Mouse (Mus musculus) lung, embryonic 15.5 days (tissue): ENCODE data around the gene Car3. TPM values are rescaled to one million over a fixed set of nuclear protein-coding genes. Genes with fewer than 3 reads are reported as not detected.

Source experiments
- ATAC-seq: fragments of 200-750 bp; cut with Nextera tagmentation; 2 replicates; pipeline ENCODE4 v1.8.0; 2017; ENCODE audit warnings: moderate number of reproducible peaks, borderline replicate concordance; ENCODE audit not compliant: low FRiP score, low TSS enrichment; ENCODE audit errors: extremely low read depth
- H3K27ac ChIP-seq: fragments of 300-500 bp; sonication (generic); 2 replicates; pipeline ENCODE4 v1.5.1; 2015; ENCODE audit warnings: moderate library complexity, mild to moderate bottlenecking, inconsistent platforms
- H3K27me3 ChIP-seq: fragments of 300-500 bp; sonication (generic); 2 replicates; pipeline ENCODE4 v1.6.1; 2015; ENCODE audit warnings: inconsistent platforms
- H3K36me3 ChIP-seq: fragments of 300-500 bp; sonication (generic); 2 replicates; pipeline ENCODE4 v1.6.1; 2015; ENCODE audit warnings: inconsistent platforms
- H3K4me1 ChIP-seq: fragments of 300-500 bp; sonication (generic); 2 replicates; pipeline ENCODE4 v1.6.1; 2015; ENCODE audit warnings: inconsistent platforms
- H3K4me2 ChIP-seq: fragments of 300-500 bp; sonication (generic); 2 replicates; pipeline ENCODE4 v1.6.1; 2015; ENCODE audit warnings: inconsistent platforms, mild to moderate bottlenecking, moderate library complexity
- H3K4me3 ChIP-seq: fragments of 300-500 bp; sonication (generic); 2 replicates; pipeline ENCODE4 v1.5.1; 2015; ENCODE audit warnings: mild to moderate bottlenecking, inconsistent platforms
- H3K9ac ChIP-seq: fragments of 300-500 bp; sonication (generic); 2 replicates; pipeline ENCODE4 v1.6.1; 2015; ENCODE audit warnings: inconsistent platforms
- H3K9me3 ChIP-seq: fragments of 300-500 bp; sonication (generic); 2 replicates; pipeline ENCODE4 v1.6.1; 2016; ENCODE audit warnings: inconsistent platforms
- WGBS: fragments of 180-500 bp; shearing (Covaris S2); methylation state at CpG from one replicate; pipeline ENCODE4 v1.1.7; 2015; 5-methylcytosine and 5-hydroxymethylcytosine counted together
- polyA plus RNA-seq: library from polyadenylated mRNA; unstranded; fragments of >200 nt; fragmentation: Nextera tagmentation; extraction: Ambion mirVana; gene quantifications from 2 replicates; pipeline ENCODE4 v1.2.1, GENCODE M21; 2015

Gene Car3
- polyA plus RNA-seq, 1 experiment from 2014 or later = 2.1 TPM

- 65% methylated on average over 7 of the region's 7 CpGs for WGBS
- Histone ChIP-seq H3K4me3 (no peak overlapping the region), H3K36me3 (no peaks in the 10 kb centered on the region), H3K27me3 (no peaks in the 10 kb centered on the region), H3K9me3 (no peaks in the 10 kb centered on the region), H3K4me1 (peaks cover 16% of the 10 kb centered on the region; the same call in 1 of the 2 replicates), H3K27ac (0 out of 2 replicates have a peak overlapping the region, but pooled peaks have one; percentile 41), H3K4me2 (no peak overlapping the region), H3K9ac (no peak overlapping the region)
- ATAC-seq = no peak
These were observed 14.1 kb downstream of the Car3 start for GRCm38 (mm10) chr3:14877251-14877909.

DNA sequence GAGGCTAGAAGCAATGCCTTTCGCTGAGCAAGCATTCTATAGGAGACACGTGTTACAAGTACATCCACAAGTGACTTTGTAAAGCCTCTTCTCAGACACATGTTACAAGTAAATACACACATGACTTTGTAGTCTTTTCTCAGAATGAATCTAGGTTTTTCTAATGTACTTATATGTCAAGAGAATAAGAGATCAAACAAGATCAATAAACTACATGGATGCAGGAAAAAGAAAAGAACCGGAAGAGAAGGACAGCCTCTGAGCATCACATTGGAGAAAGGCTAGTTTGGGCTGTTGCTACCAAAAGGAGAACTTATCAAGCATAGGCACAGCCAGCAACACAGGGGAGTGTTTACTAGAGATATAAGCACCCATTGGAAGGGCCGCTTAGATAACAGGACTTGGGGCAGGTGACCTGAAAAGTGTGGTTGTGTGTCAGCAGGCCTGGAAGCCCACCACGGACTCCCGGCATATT lies 15.5 kb downstream of the Car3 start:
- no peak for ATAC-seq
- no peaks in the 10 kb centered on the region for H3K36me3 ChIP-seq
- no peaks in the 10 kb centered on the region for H3K27me3 ChIP-seq
- H3K27ac ChIP-seq = no peak overlapping the region
- H3K4me3 ChIP-seq = no peak overlapping the region
- whole genome bisulfite sequencing = 81% methylated on average over 6 of the region's 6 CpGs
- H3K9me3 ChIP-seq = no peaks in the 10 kb centered on the region
- peaks cover 16% of the 10 kb centered on the region; the same call in 1 of the 2 replicates for H3K4me1 ChIP-seq
- no peak overlapping the region for H3K9ac ChIP-seq
- H3K4me2 ChIP-seq = no peak overlapping the region

DNA sequence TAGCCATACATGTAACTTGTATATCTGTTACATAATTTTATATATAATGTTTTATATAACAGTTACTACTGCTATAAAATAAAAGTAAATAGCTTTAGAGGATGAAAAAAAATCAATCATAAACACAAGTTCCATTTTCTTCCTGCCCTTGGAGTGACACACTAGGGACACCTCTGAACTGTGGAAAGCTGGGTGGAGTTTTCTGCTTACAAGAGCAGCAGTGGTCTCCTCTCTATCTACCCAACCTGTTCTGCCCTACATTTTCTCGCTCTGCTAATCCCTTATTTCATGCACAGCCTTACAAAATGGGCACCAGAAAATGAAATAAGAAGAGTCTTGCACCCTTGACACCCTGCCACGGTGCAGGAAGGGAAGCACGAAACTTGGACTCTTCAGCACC lies 16.0 kb downstream of the Car3 start:
- no peaks in the 10 kb centered on the region for H3K36me3 ChIP-seq
- ATAC-seq = no peak
- peaks cover 16% of the 10 kb centered on the region; the same call in 1 of the 2 replicates for H3K4me1 ChIP-seq
- H3K9ac ChIP-seq = no peak overlapping the region
- WGBS = 86% methylated on average over 3 of the region's 3 CpGs
- no peak overlapping the region for H3K4me2 ChIP-seq
- no peak overlapping the region for H3K4me3 ChIP-seq
- no peaks in the 10 kb centered on the region for H3K27me3 ChIP-seq
- no peak overlapping the region for H3K27ac ChIP-seq
- no peaks in the 10 kb centered on the region for H3K9me3 ChIP-seq

- no peaks in the 10 kb centered on the region for H3K36me3 ChIP-seq
- H3K4me3 ChIP-seq = no peak overlapping the region
- H3K27me3 ChIP-seq = no peaks in the 10 kb centered on the region
- no peaks in the 10 kb centered on the region for H3K9me3 ChIP-seq
- no peak overlapping the region for H3K27ac ChIP-seq
- 60% methylated on average over 2 of the region's 2 CpGs for WGBS
- no peak overlapping the region for H3K4me2 ChIP-seq
- H3K9ac ChIP-seq = no peak overlapping the region
- H3K4me1 ChIP-seq = peaks cover 16% of the 10 kb centered on the region; the same call in 1 of the 2 replicates
- no peak for ATAC-seq
These were observed 17.0 kb downstream of the Car3 start for GRCm38 (mm10) chr3:14880277-14880676.

DNA sequence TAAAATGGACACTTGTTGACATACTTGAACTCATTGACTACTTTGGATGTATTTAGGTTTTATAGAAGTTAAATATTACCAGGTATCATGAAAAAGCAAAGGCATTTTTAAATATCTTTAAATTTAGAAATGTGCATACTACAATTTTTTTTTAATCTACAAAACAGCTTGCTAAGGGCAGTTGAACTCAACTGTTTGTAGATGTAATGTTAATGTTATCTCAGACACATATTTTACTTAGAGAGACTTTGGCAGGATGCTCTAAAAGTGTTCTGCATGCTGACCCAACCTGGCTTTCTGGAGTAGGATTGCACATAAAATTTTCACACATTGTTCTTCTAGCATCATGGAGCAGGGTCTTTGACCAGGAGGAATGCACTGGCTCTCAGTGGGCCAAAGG lies 18.7 kb downstream of the Car3 start:
- no peaks in the 10 kb centered on the region for H3K9me3 ChIP-seq
- H3K4me1 ChIP-seq = peaks cover 7% of the 10 kb centered on the region; the same call in 1 of the 2 replicates
- no peak for ATAC-seq
- H3K4me2 ChIP-seq = no peak overlapping the region
- H3K27me3 ChIP-seq = no peaks in the 10 kb centered on the region
- no peaks in the 10 kb centered on the region for H3K36me3 ChIP-seq
- no peak overlapping the region for H3K27ac ChIP-seq
- H3K9ac ChIP-seq = no peak overlapping the region
- H3K4me3 ChIP-seq = no peak overlapping the region

DNA sequence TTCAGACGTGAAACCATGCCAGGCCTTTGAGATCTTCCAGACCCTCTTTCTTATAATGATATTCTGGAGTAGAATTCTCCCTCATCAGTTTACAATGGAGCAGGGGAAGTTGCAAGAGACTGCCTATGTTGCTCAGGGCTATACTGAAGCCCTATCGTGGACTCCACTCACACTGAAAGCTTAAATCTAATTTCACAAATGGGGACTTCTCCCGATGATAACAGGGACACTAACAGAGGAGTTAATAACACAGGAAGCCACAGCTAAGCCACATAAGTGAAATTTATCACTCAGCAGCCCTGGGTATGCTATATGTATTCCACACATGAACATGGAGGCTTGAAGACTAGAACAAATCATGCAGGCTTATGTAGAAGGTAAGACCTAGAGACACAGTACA lies 19.4 kb downstream of the Car3 start:
- H3K4me1 ChIP-seq = 0 out of 2 replicates have a peak, but pooled peaks cover 1% of the 10 kb centered on the region
- no peak overlapping the region for H3K27ac ChIP-seq
- ATAC-seq = no peak
- no peak overlapping the region for H3K4me3 ChIP-seq
- no peak overlapping the region for H3K9ac ChIP-seq
- 61% methylated on average over 3 of the region's 3 CpGs for WGBS
- H3K4me2 ChIP-seq = no peak overlapping the region
- no peaks in the 10 kb centered on the region for H3K9me3 ChIP-seq
- H3K36me3 ChIP-seq = no peaks in the 10 kb centered on the region
- no peaks in the 10 kb centered on the region for H3K27me3 ChIP-seq

- no peaks in the 10 kb centered on the region for H3K9me3 ChIP-seq
- no peak overlapping the region for H3K4me3 ChIP-seq
- no peak overlapping the region for H3K27ac ChIP-seq
- no peaks in the 10 kb centered on the region for H3K36me3 ChIP-seq
- no peaks in the 10 kb centered on the region for H3K27me3 ChIP-seq
- ATAC-seq = no peak
- H3K4me2 ChIP-seq = no peak overlapping the region
- H3K4me1 ChIP-seq = peaks cover 14% of the 10 kb centered on the region
- no peak overlapping the region for H3K9ac ChIP-seq
These were observed 21.5 kb downstream of the Car3 start for GRCm38 (mm10) chr3:14884826-14885225.

GRCm38 (mm10) chr3:14886102-14887098 lies 23.1 kb downstream of the Car3 start, which contains the start of gene Car2:
TSS of gene Car2 (plus strand) at chr3:14886273.
- Histone ChIP-seq H3K4me2 (peak within 1 kb of the TSS; percentile 57), H3K9me3 (no peaks in the 10 kb centered on the region), H3K27ac (peak within 1 kb of the TSS; percentile 92), H3K36me3 (no peaks in the 10 kb centered on the region), H3K4me3 (peak within 1 kb of the TSS; percentile 86), H3K9ac (peak within 1 kb of the TSS; percentile 86), H3K4me1 (peaks cover 17% of the 10 kb centered on the region), H3K27me3 (no peaks in the 10 kb centered on the region)
- under 1% methylated on average over 82 of the region's 95 CpGs for WGBS
- peak; percentile 87 for ATAC-seq

GRCm38 (mm10) chr3:14887134-14887666 lies 23.9 kb downstream of the Car3 start:
- H3K27ac ChIP-seq = peak overlapping the region; percentile 92
- no peaks in the 10 kb centered on the region for H3K9me3 ChIP-seq
- no peaks in the 10 kb centered on the region for H3K27me3 ChIP-seq
- ATAC-seq = no peak
- 16% methylated on average over 11 of the region's 11 CpGs for WGBS
- H3K36me3 ChIP-seq = no peaks in the 10 kb centered on the region
- H3K4me3 ChIP-seq = peak overlapping the region; percentile 86
- peak overlapping the region; percentile 57 for H3K4me2 ChIP-seq
- H3K4me1 ChIP-seq = peaks cover 17% of the 10 kb centered on the region
- H3K9ac ChIP-seq = peak overlapping the region; percentile 86

GRCm38 (mm10) chr3:14887686-14888295 lies 24.5 kb downstream of the Car3 start:
- no peak for ATAC-seq
- Histone ChIP-seq H3K9ac (peak overlapping the region; percentile 86), H3K9me3 (no peaks in the 10 kb centered on the region), H3K4me2 (peak overlapping the region; percentile 57), H3K4me1 (peaks cover 17% of the 10 kb centered on the region), H3K4me3 (peak overlapping the region; percentile 86), H3K27me3 (no peaks in the 10 kb centered on the region), H3K27ac (peak overlapping the region; percentile 92), H3K36me3 (no peaks in the 10 kb centered on the region)
- 37% methylated on average over 10 of the region's 10 CpGs for WGBS

DNA sequence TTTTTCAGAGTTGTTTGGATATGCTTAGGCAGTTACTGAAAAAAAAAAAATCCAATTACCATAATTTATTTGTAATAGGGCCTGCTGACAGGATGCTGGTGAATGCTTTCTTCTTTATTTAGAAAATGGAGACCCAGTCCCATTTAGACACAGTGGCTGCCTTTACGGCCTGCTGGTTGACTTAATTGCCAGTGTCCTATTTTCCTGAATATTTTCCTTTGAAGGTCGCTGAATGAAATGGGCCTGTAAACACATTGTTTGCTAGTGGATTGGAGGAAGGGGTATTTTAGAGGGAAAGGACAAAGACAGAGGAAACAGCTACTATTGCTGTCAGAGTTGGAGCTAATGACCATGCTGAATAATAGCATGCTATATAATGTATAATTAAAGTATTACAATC lies 25.2 kb downstream of the Car3 start:
- H3K27ac ChIP-seq = peak overlapping the region; percentile 92
- peak overlapping the region; percentile 36; the same call in 1 of the 2 replicates for H3K9ac ChIP-seq
- H3K4me2 ChIP-seq = peak overlapping the region; percentile 57
- peaks cover 17% of the 10 kb centered on the region for H3K4me1 ChIP-seq
- H3K4me3 ChIP-seq = peak overlapping the region; percentile 86
- WGBS = 36% methylated on average over 2 of the region's 2 CpGs
- no peaks in the 10 kb centered on the region for H3K27me3 ChIP-seq
- H3K9me3 ChIP-seq = no peaks in the 10 kb centered on the region
- ATAC-seq = no peak
- no peaks in the 10 kb centered on the region for H3K36me3 ChIP-seq
